Mouse (Mus musculus) liver, adult 2 months (tissue): ENCODE data around the gene Atxn7l1.

Experiments
- CTCF ChIP-seq: fragments of 200-500 bp; IDR thresholded peaks from 2 replicates; pipeline ENCODE4 v1.5.1; 2011; ENCODE audit warnings: low read depth, low read length, control low read depth
- POLR2A ChIP-seq: fragments of 200-500 bp; IDR thresholded peaks from 2 replicates; pipeline ENCODE4 v1.6.1; 2011; ENCODE audit warnings: low read length, control low read depth; ENCODE audit not compliant: insufficient read depth; ENCODE audit errors: extremely low read depth

DNA sequence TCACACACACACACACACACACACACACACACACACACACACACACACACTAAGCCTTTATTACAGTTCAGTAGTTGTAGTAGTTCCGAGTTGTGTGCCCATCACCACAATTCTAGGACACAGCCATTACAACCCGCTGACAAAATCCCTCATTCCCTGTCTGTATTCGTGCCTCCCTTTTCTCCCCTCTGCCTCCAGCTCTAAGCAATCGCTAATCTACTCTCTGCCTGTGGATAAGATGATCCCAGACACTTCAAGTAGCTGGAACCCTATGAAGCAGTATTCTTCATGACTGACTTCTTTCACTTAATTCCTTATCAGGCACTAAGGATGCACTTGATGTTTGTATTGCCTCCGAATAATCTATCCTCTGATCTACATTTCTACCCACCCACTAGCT is 257.5 kb downstream of the Atxn7l1 start:
- TF ChIP-seq CTCF, result no peak
- TF ChIP-seq POLR2A, result no peak
